Mouse (Mus musculus) spleen, postnatal 4 days (tissue): ENCODE results near the gene Ankrd36.
"Not testable (repeated sequence)": the region's sequence is repeated elsewhere in the genome, so short reads cannot be mapped to it uniquely, and the experiment has no call there.

Source experiments
- DNase-seq, 2 experiments: peaks; one replicate each; pipeline ENCODE4 v3.0.0; 2022; ENCODE audit warnings: low spot score in 2 of 2

Ankrd36 gene

GRCm38 (mm10) chr11:5569474-5569873 lies at the start of gene Ankrd36:
TSS of gene Ankrd36 (plus strand) at chr11:5569684.
- DNase-seq = no peak

- peak; percentile 95 to 98 for DNase-seq
Measured at GRCm38 (mm10) chr11:5520412-5521265, 48.8 kb upstream of the Ankrd36 start, which contains the start of gene Xbp1. TSS of gene Xbp1 (plus strand) at chr11:5520659.

- DNase-seq = peak in 1 of 2 experiments; percentile 46
Measured at GRCm38 (mm10) chr11:5521266-5521515, 48.3 kb upstream of the Ankrd36 start.

GRCm38 (mm10) chr11:5521516-5522291 lies 47.8 kb upstream of the Ankrd36 start:
- DNase-seq = peak; percentile 67 to 79

GRCm38 (mm10) chr11:5522798-5523415 lies 46.6 kb upstream of the Ankrd36 start:
- no peak for DNase-seq

GRCm38 (mm10) chr11:5525418-5525817 lies 44.1 kb upstream of the Ankrd36 start:
- DNase-seq = no peak

- no peak for DNase-seq
Measured at GRCm38 (mm10) chr11:5526573-5527439, 42.7 kb upstream of the Ankrd36 start.

GRCm38 (mm10) chr11:5527865-5528523 lies 41.5 kb upstream of the Ankrd36 start:
- DNase-seq = no peak

GRCm38 (mm10) chr11:5528841-5529240 lies 40.6 kb upstream of the Ankrd36 start:
- no peak for DNase-seq

GRCm38 (mm10) chr11:5530172-5530571 lies 39.3 kb upstream of the Ankrd36 start:
- no peak for DNase-seq

- no peak for DNase-seq
Measured at GRCm38 (mm10) chr11:5530717-5531116, 38.8 kb upstream of the Ankrd36 start.

- no peak for DNase-seq
Measured at GRCm38 (mm10) chr11:5533108-5533507, 36.4 kb upstream of the Ankrd36 start.

- not testable (repeated sequence) for DNase-seq
Measured at GRCm38 (mm10) chr11:5537454-5537853, 32.0 kb upstream of the Ankrd36 start.

- DNase-seq = no peak
Measured at GRCm38 (mm10) chr11:5540331-5540730, 29.2 kb upstream of the Ankrd36 start.

GRCm38 (mm10) chr11:5541230-5541798 lies 28.2 kb upstream of the Ankrd36 start:
- no peak for DNase-seq

GRCm38 (mm10) chr11:5541799-5542481 lies 27.5 kb upstream of the Ankrd36 start, which contains the start of gene Ccdc117:
TSS of gene Ccdc117 (minus strand) at chr11:5542187.
- peak; percentile 87 to 91 for DNase-seq

- DNase-seq = no peak
Measured at GRCm38 (mm10) chr11:5542482-5543185, 26.9 kb upstream of the Ankrd36 start.

- DNase-seq = no peak
Measured at GRCm38 (mm10) chr11:5543281-5543680, 26.2 kb upstream of the Ankrd36 start.

GRCm38 (mm10) chr11:5544709-5545108 lies 24.8 kb upstream of the Ankrd36 start:
- DNase-seq = not testable (repeated sequence)
